Mouse (Mus musculus) intestine, embryonic 14.5 days (tissue): ENCODE measurements around the gene Fam178b. TPM values are rescaled to one million over a fixed set of nuclear protein-coding genes. Genes with fewer than 3 reads are reported as not detected.

ENCODE experiments used
- ATAC-seq: fragments of 200-750 bp; cut with Nextera tagmentation; replicated peaks from 2 replicates; pipeline ENCODE4 v1.8.0; 2017; ENCODE audit warnings: low read depth, moderate number of reproducible peaks, moderate TSS enrichment, moderate library complexity; ENCODE audit not compliant: low FRiP score, low TSS enrichment
- DNase-seq: peaks from one replicate; pipeline ENCODE4 v3.0.0-alpha.2; 2018; ENCODE audit warnings: low spot score
- H3K27ac ChIP-seq: fragments of 300-500 bp; sonication (generic); 2 replicates; pipeline ENCODE4 v1.5.1; 2014; ENCODE audit warnings: low read depth, mild to moderate bottlenecking, control low read depth
- H3K27me3 ChIP-seq: fragments of 300-500 bp; sonication (generic); replicated peaks from 2 replicates; pipeline ENCODE4 v1.6.1; 2014; ENCODE audit warnings: low read length, control low read depth; ENCODE audit not compliant: control insufficient read depth, insufficient read depth
- H3K36me3 ChIP-seq: fragments of 300-500 bp; sonication (generic); 2 replicates; pipeline ENCODE4 v1.6.1; 2014; ENCODE audit warnings: low read length, control low read depth; ENCODE audit not compliant: control insufficient read depth, insufficient read depth
- H3K4me1 ChIP-seq: fragments of 300-500 bp; sonication (generic); replicated peaks from 2 replicates; pipeline ENCODE4 v1.6.1; 2014; ENCODE audit warnings: low read length, control low read depth, mixed read lengths; ENCODE audit not compliant: control insufficient read depth, insufficient read depth
- H3K4me2 ChIP-seq: fragments of 300-500 bp; sonication (generic); 2 replicates; pipeline ENCODE4 v1.6.1; 2014; ENCODE audit warnings: low read length
- H3K4me3 ChIP-seq: fragments of 300-500 bp; sonication (generic); 2 replicates; pipeline ENCODE4 v1.5.1; 2014; ENCODE audit warnings: low read depth, low read length, control low read depth, mixed read lengths
- H3K9ac ChIP-seq: fragments of 300-500 bp; sonication (generic); 2 replicates; pipeline ENCODE4 v1.6.1; 2014; ENCODE audit warnings: mild to moderate bottlenecking, low read length
- H3K9me3 ChIP-seq: fragments of 300-500 bp; sonication (generic); 2 replicates; pipeline ENCODE4 v1.6.1; 2016; ENCODE audit warnings: low read length, control low read depth; ENCODE audit not compliant: control insufficient read depth
- WGBS: fragments of 180-500 bp; shearing (Covaris S2); extraction: QIAGEN DNeasy Blood & Tissue Kit; methylation state at CpG from one replicate; pipeline ENCODE4 v1.1.7; 2014; 5-methylcytosine and 5-hydroxymethylcytosine counted together
- polyA plus RNA-seq: library from polyadenylated mRNA; unstranded; fragments of >200 nt; fragmentation: Nextera tagmentation; extraction: Ambion mirVana; gene quantifications from 2 replicates; pipeline ENCODE4 v1.2.1, GENCODE M21; 2014

Fam178b gene
- polyA plus RNA-seq, 1 experiment from 2014 or later: 0.39 TPM

GRCm38 (mm10) chr1:36573524-36573923, 109.5 kb downstream of the Fam178b start:
- Histone ChIP-seq H3K9ac (no peak overlapping the region), H3K4me1 (peaks cover 36% of the 10 kb centered on the region), H3K36me3 (no peaks in the 10 kb centered on the region), H3K9me3 (no peaks in the 10 kb centered on the region), H3K4me2 (no peak overlapping the region), H3K4me3 (no peak overlapping the region), H3K27me3 (no peaks in the 10 kb centered on the region), H3K27ac (no peak overlapping the region)
- DNase-seq (no peak), ATAC-seq (no peak)
- WGBS: 68% methylated on average over 8 of the region's 8 CpGs

- H3K27ac ChIP-seq: no peak overlapping the region
- H3K4me3 ChIP-seq: no peak overlapping the region
These were observed 110.3 kb downstream of the Fam178b start for GRCm38 (mm10) chr1:36572709-36573108.

GRCm38 (mm10) chr1:36572140-36572700, 110.8 kb downstream of the Fam178b start:
- Histone ChIP-seq H3K27ac (no peak overlapping the region), H3K9ac (no peak overlapping the region), H3K4me3 (no peak overlapping the region), H3K36me3 (no peaks in the 10 kb centered on the region), H3K4me2 (no peak overlapping the region), H3K9me3 (no peaks in the 10 kb centered on the region), H3K4me1 (peaks cover 42% of the 10 kb centered on the region), H3K27me3 (no peaks in the 10 kb centered on the region)
- ATAC-seq: no peak
- WGBS: 70% methylated on average over 2 of the region's 2 CpGs
- DNase-seq: no peak

More at GRCm38 (mm10) chr1:36572709-36573108, 110.3 kb downstream of the Fam178b start:
- H3K9ac ChIP-seq: no peak overlapping the region
- H3K27me3 ChIP-seq: no peaks in the 10 kb centered on the region
- H3K4me1 ChIP-seq: peaks cover 39% of the 10 kb centered on the region
- 85% methylated on average over 1 of the region's 1 CpGs for WGBS
- no peak overlapping the region for H3K4me2 ChIP-seq
- no peak for DNase-seq
- no peaks in the 10 kb centered on the region for H3K9me3 ChIP-seq
- no peak for ATAC-seq
- H3K36me3 ChIP-seq: no peaks in the 10 kb centered on the region

DNA sequence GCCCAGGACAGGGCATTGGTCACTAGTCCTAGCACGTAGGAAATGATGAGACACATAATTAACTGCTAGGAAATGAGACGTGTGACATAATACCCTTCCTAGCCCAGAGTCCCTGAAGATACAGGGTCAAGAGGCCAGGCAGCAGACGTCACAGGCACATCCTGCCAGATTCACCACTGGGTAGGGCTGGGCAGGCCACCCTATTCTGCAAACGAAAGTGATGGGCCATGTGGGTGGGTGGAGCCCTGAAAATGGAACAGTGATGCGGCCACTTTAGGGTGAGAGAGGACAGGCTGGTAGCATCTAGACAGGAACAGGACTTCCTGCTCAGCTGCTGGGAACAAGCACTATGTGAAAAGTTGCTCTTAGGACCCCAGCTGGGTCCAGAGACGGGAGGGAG, 111.4 kb downstream of the Fam178b start:
- DNase-seq (no peak), ATAC-seq (no peak)
- Histone ChIP-seq H3K9me3 (no peaks in the 10 kb centered on the region), H3K4me1 (peaks cover 38% of the 10 kb centered on the region), H3K9ac (no peak overlapping the region), H3K4me3 (no peak overlapping the region), H3K36me3 (no peaks in the 10 kb centered on the region), H3K4me2 (no peak overlapping the region), H3K27ac (no peak overlapping the region), H3K27me3 (no peaks in the 10 kb centered on the region)
- 35% methylated on average over 6 of the region's 6 CpGs for WGBS

- no peak overlapping the region for H3K9ac ChIP-seq
- H3K36me3 ChIP-seq: no peaks in the 10 kb centered on the region
- DNase-seq (no peak), ATAC-seq (no peak)
- H3K9me3 ChIP-seq: no peaks in the 10 kb centered on the region
- no peak overlapping the region for H3K4me2 ChIP-seq
- WGBS: 85% methylated on average over 5 of the region's 5 CpGs
- H3K4me3 ChIP-seq: no peak overlapping the region
- peaks cover 35% of the 10 kb centered on the region for H3K4me1 ChIP-seq
- no peaks in the 10 kb centered on the region for H3K27me3 ChIP-seq
- H3K27ac ChIP-seq: no peak overlapping the region
These were observed 112.7 kb downstream of the Fam178b start for GRCm38 (mm10) chr1:36570320-36570719.

GRCm38 (mm10) chr1:36569694-36570276, 113.2 kb downstream of the Fam178b start:
- no peak overlapping the region for H3K4me2 ChIP-seq
- WGBS: 53% methylated on average over 7 of the region's 7 CpGs
- peak overlapping the region; percentile 25; the same call in 1 of the 2 replicates for H3K27ac ChIP-seq
- no peak overlapping the region for H3K9ac ChIP-seq
- H3K36me3 ChIP-seq: no peaks in the 10 kb centered on the region
- H3K9me3 ChIP-seq: no peaks in the 10 kb centered on the region
- no peak overlapping the region for H3K4me3 ChIP-seq
- H3K4me1 ChIP-seq: peaks cover 35% of the 10 kb centered on the region
- DNase-seq (no peak), ATAC-seq (no peak)
- no peaks in the 10 kb centered on the region for H3K27me3 ChIP-seq

DNA sequence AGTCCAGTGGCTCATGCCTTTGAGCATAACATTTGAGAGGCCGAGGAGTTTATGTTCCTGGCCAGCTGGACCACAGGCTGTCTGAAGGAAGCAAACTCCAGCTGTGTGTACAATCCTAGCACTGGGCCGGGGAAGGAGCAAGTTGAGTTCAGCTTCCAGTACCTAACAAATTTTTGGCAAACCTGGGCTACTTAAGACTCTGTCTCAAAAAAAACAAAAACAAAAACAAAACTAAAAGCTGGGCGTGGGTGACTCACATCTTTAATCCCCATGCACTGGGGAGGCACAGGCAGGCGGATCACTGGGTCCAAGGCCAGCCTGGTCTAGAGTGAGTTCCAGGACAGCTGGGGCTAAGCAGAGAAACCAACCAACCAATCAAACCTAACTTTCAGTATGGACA, 114.2 kb downstream of the Fam178b start:
- Histone ChIP-seq H3K36me3 (no peaks in the 10 kb centered on the region), H3K27ac (peak overlapping the region; percentile 49), H3K27me3 (no peaks in the 10 kb centered on the region), H3K9ac (no peak overlapping the region), H3K4me2 (no peak overlapping the region), H3K9me3 (no peaks in the 10 kb centered on the region), H3K4me3 (no peak overlapping the region), H3K4me1 (peaks cover 31% of the 10 kb centered on the region)
- ATAC-seq (no peak), DNase-seq (no peak)
- WGBS: 50% methylated on average over 4 of the region's 4 CpGs

DNA sequence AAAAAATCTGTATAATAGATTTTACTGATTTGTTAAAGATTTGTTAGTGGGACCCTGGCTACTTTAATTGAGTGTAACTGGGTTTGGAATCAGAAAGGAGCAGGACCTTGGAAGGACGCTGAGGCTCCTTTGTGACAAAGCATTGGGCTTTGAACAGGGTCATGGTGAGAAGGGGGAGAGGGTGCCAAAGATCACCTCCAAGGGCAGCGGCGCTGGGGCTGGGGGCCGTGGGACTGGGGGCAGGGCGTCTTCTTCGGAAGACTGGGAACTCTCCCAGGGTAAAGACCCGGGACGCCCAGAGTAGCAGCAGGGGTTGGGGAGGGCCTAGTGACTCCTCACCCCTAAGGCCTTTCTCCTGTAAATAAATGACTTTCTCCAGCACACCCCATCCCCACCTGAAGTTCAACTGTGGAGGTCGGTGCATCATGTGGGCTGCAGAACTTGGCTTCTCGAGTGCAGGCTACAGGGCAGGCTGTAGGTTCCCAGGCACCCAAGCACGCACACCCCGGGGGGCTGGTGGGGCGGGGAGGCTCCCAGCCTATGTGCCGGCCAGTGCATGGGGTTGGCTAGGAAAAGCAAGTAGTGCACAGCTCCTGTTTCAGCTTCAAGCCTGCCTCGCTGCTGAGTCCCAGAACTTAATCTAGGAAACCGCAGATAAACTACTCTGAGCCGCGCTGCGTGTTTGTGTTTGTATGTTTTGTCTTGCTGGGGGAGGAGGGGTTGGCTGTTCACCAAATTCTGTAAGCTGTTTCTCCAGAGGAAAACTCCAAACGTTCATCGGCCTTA, 115.0 kb downstream of the Fam178b start:
- Histone ChIP-seq H3K9ac (no peak overlapping the region), H3K9me3 (no peaks in the 10 kb centered on the region), H3K27ac (peak overlapping the region; percentile 49; the same call in 1 of the 2 replicates), H3K36me3 (no peaks in the 10 kb centered on the region), H3K4me2 (peak overlapping the region; percentile 7; the same call in 1 of the 2 replicates), H3K4me3 (no peak overlapping the region), H3K4me1 (peaks cover 27% of the 10 kb centered on the region), H3K27me3 (no peaks in the 10 kb centered on the region)
- 45% methylated on average over 21 of the region's 21 CpGs for WGBS
- ATAC-seq (no peak), DNase-seq (no peak)
